Mouse (Mus musculus): ENCODE measurements around the gene C2cd5. TPM values are rescaled to one million over a fixed set of nuclear protein-coding genes. Genes with fewer than 3 reads are reported as not detected.
"Not testable (repeated sequence)": the region's sequence is repeated elsewhere in the genome, so short reads cannot be mapped to it uniquely, and the experiment has no call there.

C2cd5 gene
- polyA plus RNA-seq, 1 experiment from 2014 or later: 33.3 TPM

- no peaks in the 10 kb centered on the region for H3K27me3 ChIP-seq
- H3K4me2 ChIP-seq: no peak overlapping the region
- peaks cover 38% of the 10 kb centered on the region for H3K36me3 ChIP-seq
- H3K9ac ChIP-seq (replicated peaks): no peak overlapping the region
- no peaks in the 10 kb centered on the region for H3K4me1 ChIP-seq (replicated peaks)
- no peak for ATAC-seq (ENCODE audit: insufficient number of reproducible peaks, insufficient read depth, low FRiP score, low TSS enrichment, low read depth)
- no peaks in the 10 kb centered on the region for H3K9me3 ChIP-seq
- H3K4me3 ChIP-seq (replicated peaks): no peak overlapping the region
- 68% methylated on average over 5 of the region's 5 CpGs for WGBS
- no peak overlapping the region for H3K27ac ChIP-seq
These were observed 79.3 kb downstream of the C2cd5 start for GRCm38 (mm10) chr6:143020647-143021046.

GRCm38 (mm10) chr6:143020146-143020545 is 79.8 kb downstream of the C2cd5 start:
- no peak for ATAC-seq (ENCODE audit: insufficient number of reproducible peaks, insufficient read depth, low FRiP score, low TSS enrichment, low read depth)
- 94% methylated on average over 4 of the region's 4 CpGs for WGBS
- Histone ChIP-seq H3K27ac (no peak overlapping the region), H3K36me3 (peaks cover 38% of the 10 kb centered on the region), H3K9ac (replicated peaks) (no peak overlapping the region), H3K4me2 (no peak overlapping the region), H3K4me3 (replicated peaks) (no peak overlapping the region), H3K9me3 (no peaks in the 10 kb centered on the region), H3K27me3 (no peaks in the 10 kb centered on the region), H3K4me1 (replicated peaks) (no peaks in the 10 kb centered on the region)

- Histone ChIP-seq H3K27me3 (no peaks in the 10 kb centered on the region), H3K4me1 (replicated peaks) (no peaks in the 10 kb centered on the region), H3K9me3 (peaks cover 4% of the 10 kb centered on the region; the same call in 1 of the 2 replicates), H3K36me3 (peaks cover 53% of the 10 kb centered on the region), H3K27ac (no peak overlapping the region), H3K4me3 (replicated peaks) (no peak overlapping the region), H3K9ac (replicated peaks) (no peak overlapping the region), H3K4me2 (no peak overlapping the region)
- WGBS: 93% methylated on average over 15 of the region's 15 CpGs
- ATAC-seq (ENCODE audit: insufficient number of reproducible peaks, insufficient read depth, low FRiP score, low TSS enrichment, low read depth): no peak
These were observed 87.3 kb downstream of the C2cd5 start for GRCm38 (mm10) chr6:143012513-143013215.

DNA sequence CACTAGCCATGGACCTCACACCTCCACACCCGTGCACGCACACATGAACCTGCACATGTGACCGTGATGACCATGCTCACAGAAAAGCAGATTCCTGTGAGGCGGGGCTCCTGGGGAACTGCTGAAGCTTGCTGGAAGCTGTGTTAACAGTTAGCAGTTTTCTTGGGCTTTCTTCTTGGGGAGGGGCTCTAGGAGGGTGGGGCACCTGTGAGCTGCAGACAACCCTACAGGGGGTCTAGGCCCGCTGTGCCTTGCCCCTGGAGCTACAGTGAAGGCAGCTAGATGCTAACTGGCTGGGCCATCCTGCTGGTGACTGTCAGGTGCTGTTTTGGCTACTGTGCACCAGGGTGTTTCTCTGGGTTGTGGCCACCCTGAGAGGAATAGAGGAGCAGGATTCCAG is 91.1 kb downstream of the C2cd5 start:
- no peaks in the 10 kb centered on the region for H3K27me3 ChIP-seq
- no peak overlapping the region for H3K9ac ChIP-seq (replicated peaks)
- peaks cover 41% of the 10 kb centered on the region for H3K36me3 ChIP-seq
- 86% methylated on average over 5 of the region's 5 CpGs for WGBS
- ATAC-seq (ENCODE audit: insufficient number of reproducible peaks, insufficient read depth, low FRiP score, low TSS enrichment, low read depth): no peak
- H3K4me3 ChIP-seq (replicated peaks): no peak overlapping the region
- peaks cover 10% of the 10 kb centered on the region; the same call in 1 of the 2 replicates for H3K9me3 ChIP-seq
- no peak overlapping the region for H3K27ac ChIP-seq
- no peak overlapping the region for H3K4me2 ChIP-seq
- H3K4me1 ChIP-seq (replicated peaks): no peaks in the 10 kb centered on the region

GRCm38 (mm10) chr6:143005209-143005608 is 94.7 kb downstream of the C2cd5 start:
- H3K4me2 ChIP-seq; ATAC-seq (ENCODE audit: insufficient number of reproducible peaks, insufficient read depth, low FRiP score, low TSS enrichment, low read depth); H3K9ac ChIP-seq (replicated peaks); H3K27me3 ChIP-seq; H3K27ac ChIP-seq; H3K4me1 ChIP-seq (replicated peaks); H3K4me3 ChIP-seq (replicated peaks): not testable (repeated sequence)
- WGBS: 87% methylated on average over 9 of the region's 9 CpGs
- peaks cover 16% of the 10 kb centered on the region; the same call in 1 of the 2 replicates for H3K36me3 ChIP-seq
- peaks cover 10% of the 10 kb centered on the region; the same call in 1 of the 2 replicates for H3K9me3 ChIP-seq

DNA sequence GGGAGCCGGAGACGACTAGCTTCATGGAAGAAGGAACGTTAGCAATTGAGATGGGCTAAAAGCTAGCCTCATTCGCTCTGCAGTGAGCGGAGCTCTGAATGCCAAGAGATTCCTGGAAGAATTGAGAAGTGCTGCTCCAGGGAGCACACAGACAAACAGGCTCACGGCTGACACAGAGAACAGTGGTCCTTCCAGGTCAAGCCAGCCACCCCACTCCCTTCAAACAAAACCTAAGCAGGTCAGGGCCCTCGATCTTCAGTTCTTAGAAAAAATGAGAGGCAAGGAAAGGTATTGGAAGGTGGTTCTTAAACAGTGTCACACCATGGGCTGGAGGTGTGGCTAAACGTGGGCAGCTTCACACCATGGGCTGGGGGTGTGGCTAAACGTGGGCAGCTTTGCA is 95.1 kb downstream of the C2cd5 start:
- Histone ChIP-seq H3K4me3 (replicated peaks) (no peak overlapping the region), H3K9me3 (peaks cover 10% of the 10 kb centered on the region; the same call in 1 of the 2 replicates), H3K9ac (replicated peaks) (no peak overlapping the region), H3K4me2 (no peak overlapping the region), H3K4me1 (replicated peaks) (no peaks in the 10 kb centered on the region), H3K36me3 (peaks cover 12% of the 10 kb centered on the region; the same call in 1 of the 2 replicates), H3K27ac (no peak overlapping the region), H3K27me3 (no peaks in the 10 kb centered on the region)
- ATAC-seq (ENCODE audit: insufficient number of reproducible peaks, insufficient read depth, low FRiP score, low TSS enrichment, low read depth): no peak
- 76% methylated on average over 9 of the region's 9 CpGs for WGBS

DNA sequence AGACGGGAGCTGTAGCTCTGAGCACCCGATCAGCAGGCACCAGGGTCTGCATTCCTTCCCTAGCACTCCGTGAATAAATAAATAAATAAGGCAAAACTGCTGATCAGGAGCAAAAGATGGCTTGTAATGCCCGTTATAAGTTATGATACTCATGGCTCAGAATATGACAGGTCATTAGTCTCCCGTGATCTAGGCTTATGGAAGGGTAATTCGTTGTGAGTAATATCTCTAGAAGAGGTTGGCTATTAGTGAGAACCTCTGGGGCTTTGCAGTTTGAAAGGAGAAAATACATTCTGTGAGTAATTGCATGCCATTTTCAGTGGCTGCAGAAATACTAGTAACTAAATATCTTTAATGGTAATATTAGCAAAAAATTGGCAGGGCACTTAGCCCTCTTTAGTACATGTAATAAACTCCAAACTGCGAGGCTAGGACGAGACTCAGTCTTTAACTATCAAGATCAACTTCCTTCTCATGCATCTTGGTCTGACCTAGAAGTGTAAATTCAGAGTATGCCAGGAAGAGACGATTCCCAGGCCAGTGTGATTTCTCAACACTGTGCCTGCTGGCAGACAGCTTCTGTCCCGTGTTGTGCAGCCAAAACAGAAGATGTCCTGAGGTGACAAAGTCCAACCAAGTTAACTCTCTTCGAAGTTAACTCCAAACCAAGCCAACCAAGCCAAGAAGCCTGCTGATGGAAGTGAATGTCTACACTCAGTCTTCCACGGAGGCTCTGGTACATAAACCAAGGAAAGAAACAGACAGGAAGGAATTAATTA is 101.5 kb downstream of the C2cd5 start:
- no peak overlapping the region for H3K4me2 ChIP-seq
- no peaks in the 10 kb centered on the region for H3K9me3 ChIP-seq
- no peak for ATAC-seq (ENCODE audit: insufficient number of reproducible peaks, insufficient read depth, low FRiP score, low TSS enrichment, low read depth)
- whole genome bisulfite sequencing: 61% methylated on average over 12 of the region's 12 CpGs
- H3K27ac ChIP-seq: no peak overlapping the region
- no peak overlapping the region for H3K4me3 ChIP-seq (replicated peaks)
- H3K27me3 ChIP-seq: no peaks in the 10 kb centered on the region
- H3K9ac ChIP-seq (replicated peaks): no peak overlapping the region
- peaks cover 7% of the 10 kb centered on the region; the same call in 1 of the 2 replicates for H3K4me1 ChIP-seq (replicated peaks)
- no peaks in the 10 kb centered on the region for H3K36me3 ChIP-seq

DNA sequence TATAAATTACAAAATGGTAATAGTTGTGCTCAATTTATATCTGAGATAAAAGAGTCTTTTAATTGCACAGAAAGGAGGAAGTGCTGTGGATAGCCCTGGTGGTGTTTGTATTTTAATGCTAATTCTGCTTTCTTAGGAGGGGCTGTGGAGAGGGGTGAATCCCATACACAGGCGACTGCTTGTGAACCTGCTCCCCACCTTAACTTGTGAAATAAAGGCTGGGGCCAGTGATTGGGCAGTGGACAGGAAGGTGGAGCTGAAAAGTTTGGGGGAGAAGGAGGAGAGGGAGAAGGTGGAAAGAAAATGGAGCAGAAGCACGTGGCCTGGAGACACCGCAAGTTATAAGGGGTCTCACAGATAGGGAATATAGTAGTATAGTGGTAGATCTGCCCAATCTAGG is 103.1 kb downstream of the C2cd5 start:
- H3K27me3 ChIP-seq: no peaks in the 10 kb centered on the region
- H3K4me1 ChIP-seq (replicated peaks): peaks cover 11% of the 10 kb centered on the region; the same call in 1 of the 2 replicates
- H3K9ac ChIP-seq (replicated peaks): no peak overlapping the region
- no peaks in the 10 kb centered on the region for H3K36me3 ChIP-seq
- no peaks in the 10 kb centered on the region for H3K9me3 ChIP-seq
- ATAC-seq (ENCODE audit: insufficient number of reproducible peaks, insufficient read depth, low FRiP score, low TSS enrichment, low read depth): no peak
- 71% methylated on average over 3 of the region's 3 CpGs for WGBS
- no peak overlapping the region for H3K4me2 ChIP-seq
- H3K27ac ChIP-seq: no peak overlapping the region
- no peak overlapping the region for H3K4me3 ChIP-seq (replicated peaks)

- H3K36me3 ChIP-seq: no peaks in the 10 kb centered on the region
- H3K4me2 ChIP-seq: no peak overlapping the region
- H3K27ac ChIP-seq: no peak overlapping the region
- peaks cover 18% of the 10 kb centered on the region; the same call in 1 of the 2 replicates for H3K4me1 ChIP-seq (replicated peaks)
- ATAC-seq (ENCODE audit: insufficient number of reproducible peaks, insufficient read depth, low FRiP score, low TSS enrichment, low read depth): no peak
- H3K27me3 ChIP-seq: no peaks in the 10 kb centered on the region
- 69% methylated on average over 5 of the region's 5 CpGs for WGBS
- no peaks in the 10 kb centered on the region for H3K9me3 ChIP-seq
- H3K4me3 ChIP-seq (replicated peaks): no peak overlapping the region
- no peak overlapping the region for H3K9ac ChIP-seq (replicated peaks)
These were observed 104.4 kb downstream of the C2cd5 start for GRCm38 (mm10) chr6:142995567-142995966.

GRCm38 (mm10) chr6:142994821-142995220 is 105.1 kb downstream of the C2cd5 start:
- no peak overlapping the region for H3K27ac ChIP-seq
- no peaks in the 10 kb centered on the region for H3K27me3 ChIP-seq
- no peak for ATAC-seq (ENCODE audit: insufficient number of reproducible peaks, insufficient read depth, low FRiP score, low TSS enrichment, low read depth)
- H3K4me3 ChIP-seq (replicated peaks): no peak overlapping the region
- peaks cover 18% of the 10 kb centered on the region; the same call in 1 of the 2 replicates for H3K4me1 ChIP-seq (replicated peaks)
- no peaks in the 10 kb centered on the region for H3K36me3 ChIP-seq
- no peaks in the 10 kb centered on the region for H3K9me3 ChIP-seq
- H3K9ac ChIP-seq (replicated peaks): no peak overlapping the region
- H3K4me2 ChIP-seq: no peak overlapping the region
- 27% methylated on average over 7 of the region's 7 CpGs for WGBS

Data from limb, embryonic 12.5 days (tissue).